Mouse (Mus musculus): ENCODE measurements around the gene Pin1rt1.
A peak's percentile ranks its signal among the peaks of the same experiment; 100 is the strongest.

The Pin1rt1 gene

GRCm38 (mm10) chr2:104712486-104712809 is 3.7 kb downstream of the Pin1rt1 start:
- DNase-seq (ENCODE audit: low spot score in 2 of 2) = no peak

DNA sequence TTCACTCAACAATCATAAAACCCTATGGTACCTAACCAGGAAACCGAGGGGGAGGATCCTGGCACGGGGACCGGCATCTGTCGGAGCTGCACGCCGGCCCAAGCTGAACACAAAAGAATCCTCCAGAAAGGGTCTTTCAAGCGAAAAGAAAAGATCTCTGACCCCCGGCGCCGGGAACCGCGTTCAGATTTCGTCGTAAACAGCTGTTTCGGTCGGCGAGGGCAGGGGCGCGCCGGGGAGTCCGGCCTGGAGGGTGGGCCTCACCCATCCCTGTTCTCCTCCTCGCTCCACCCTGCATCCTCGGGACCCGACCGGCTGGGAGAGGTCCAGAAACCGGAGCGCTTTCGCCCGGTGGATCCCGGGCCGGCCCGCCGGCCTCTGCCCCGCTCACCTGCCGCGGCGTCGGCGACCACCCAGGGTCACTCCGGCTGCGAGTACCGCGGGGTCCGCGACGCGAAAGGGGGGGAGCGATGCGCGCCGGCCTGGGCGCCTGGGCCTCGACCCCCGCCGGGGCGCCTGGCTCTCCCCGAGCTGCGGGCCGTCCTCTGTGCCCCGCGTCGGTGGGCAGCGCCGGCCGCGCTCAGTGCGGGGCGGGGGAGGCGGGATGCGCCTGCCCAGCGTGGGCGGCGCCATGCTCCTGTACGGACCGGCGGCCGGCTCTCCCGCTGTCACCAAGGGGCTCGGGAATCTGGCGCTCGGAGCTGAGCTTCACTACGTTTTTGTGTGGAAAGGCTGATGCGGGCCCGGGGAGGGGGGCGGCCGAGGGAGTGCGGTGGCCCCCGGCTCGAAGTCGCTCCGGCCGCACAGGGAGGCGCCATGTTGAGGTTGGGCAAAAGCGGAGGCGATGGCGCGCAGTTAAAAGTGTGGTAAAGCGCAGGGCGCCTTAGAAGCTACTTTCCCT is 4.3 kb downstream of the Pin1rt1 start, which contains the start of gene Tcp11l1:
TSS of gene Tcp11l1 (minus strand) at position 585 of the 901 bp plus-strand sequence.
- peak; percentile 22 to 73 for DNase-seq (ENCODE audit: low spot score in 2 of 2)

GRCm38 (mm10) chr2:104710670-104711370 is 5.4 kb downstream of the Pin1rt1 start:
- no peak for DNase-seq (ENCODE audit: low spot score in 2 of 2)

DNA sequence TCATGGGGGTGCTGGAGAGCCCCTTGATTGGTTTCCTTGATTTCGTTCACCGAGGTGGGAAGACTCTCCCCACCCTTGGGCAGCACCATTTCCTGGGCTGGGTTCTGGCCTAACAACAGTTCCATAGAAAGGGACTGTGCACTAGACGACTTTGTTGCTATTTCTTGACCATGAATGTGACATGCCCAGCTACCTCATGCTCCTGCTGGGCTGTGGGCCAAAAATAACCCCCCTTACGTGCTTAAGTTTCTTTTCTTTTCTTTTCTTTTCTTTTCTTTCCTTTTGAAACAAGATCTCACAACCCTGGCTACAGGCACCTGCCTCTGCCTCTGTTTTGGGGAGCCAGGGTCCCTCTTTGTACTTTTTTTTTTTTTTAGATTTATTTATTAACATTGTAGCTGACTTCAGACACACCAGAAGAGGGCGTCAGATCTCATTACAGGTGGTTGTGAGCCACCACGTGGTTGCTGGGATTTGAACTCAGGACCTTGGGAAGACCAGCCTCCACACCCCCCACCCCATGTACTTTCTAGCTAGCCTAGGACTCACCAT is 6.3 kb downstream of the Pin1rt1 start:
- no peak for DNase-seq (ENCODE audit: low spot score in 2 of 2)

GRCm38 (mm10) chr2:104704355-104704754 is 11.8 kb downstream of the Pin1rt1 start:
- no peak for DNase-seq (ENCODE audit: low spot score in 2 of 2)

DNA sequence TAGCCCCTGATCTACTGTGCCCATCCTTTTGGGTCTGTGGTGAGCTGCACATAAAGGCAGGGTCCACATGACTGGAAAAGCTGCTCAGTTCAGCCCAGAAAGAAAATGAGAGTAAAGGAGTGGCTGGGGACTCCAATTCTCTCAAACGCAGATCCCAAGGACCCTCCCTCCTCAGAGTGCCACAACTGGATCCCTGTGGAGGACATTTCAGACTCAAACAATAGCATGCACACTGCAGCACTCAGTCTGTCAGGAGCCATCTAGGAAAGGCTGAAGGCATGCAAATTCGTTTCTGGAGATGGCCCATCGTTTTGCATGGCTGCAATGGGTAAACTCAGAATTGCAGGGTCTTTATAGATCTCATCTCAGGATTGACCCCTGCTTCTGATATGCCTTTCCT is 13.0 kb downstream of the Pin1rt1 start:
- DNase-seq (ENCODE audit: low spot score in 2 of 2) = no peak

GRCm38 (mm10) chr2:104699659-104700058 is 16.5 kb downstream of the Pin1rt1 start:
- DNase-seq (ENCODE audit: low spot score in 2 of 2) = no peak

DNA sequence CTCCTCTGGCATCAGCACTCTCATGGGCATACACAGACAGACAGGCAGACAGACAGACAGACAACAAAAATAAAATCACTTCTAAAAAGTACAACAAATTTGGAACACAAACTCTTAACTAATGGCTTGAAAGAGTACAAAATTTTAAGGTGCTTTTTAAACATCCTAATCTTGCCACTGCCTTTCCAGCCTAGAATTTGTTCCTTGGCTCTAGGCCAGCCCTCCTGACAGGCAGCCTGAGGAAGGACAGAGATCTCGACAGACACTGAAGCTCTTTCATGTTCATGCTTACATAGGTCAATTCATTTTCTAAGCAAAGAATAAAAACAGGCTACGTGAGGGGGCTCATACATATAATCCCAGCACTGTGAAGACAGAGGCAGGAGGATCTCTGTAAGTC is 23.6 kb downstream of the Pin1rt1 start:
- no peak for DNase-seq (ENCODE audit: low spot score in 2 of 2)

DNA sequence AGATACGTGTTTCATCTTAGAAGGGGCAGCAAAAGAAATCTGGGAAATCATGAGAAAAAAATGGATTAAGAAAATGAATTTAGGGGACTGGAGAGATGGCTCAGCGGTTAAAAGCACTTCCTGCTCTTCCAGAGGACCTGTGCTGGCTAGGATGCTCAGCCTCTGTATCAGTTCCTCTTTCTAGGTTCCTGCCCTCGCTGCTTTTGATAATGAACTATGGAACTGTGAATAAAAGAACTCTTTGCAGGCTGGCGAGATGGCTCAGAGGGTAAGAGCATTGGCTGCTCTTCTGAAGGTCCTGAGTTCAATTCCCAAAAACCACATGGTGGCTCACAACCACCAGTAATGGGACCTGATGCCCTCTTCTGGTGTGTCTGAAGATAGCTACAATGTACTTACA is 25.5 kb downstream of the Pin1rt1 start:
- no peak for DNase-seq (ENCODE audit: low spot score in 2 of 2)

DNA sequence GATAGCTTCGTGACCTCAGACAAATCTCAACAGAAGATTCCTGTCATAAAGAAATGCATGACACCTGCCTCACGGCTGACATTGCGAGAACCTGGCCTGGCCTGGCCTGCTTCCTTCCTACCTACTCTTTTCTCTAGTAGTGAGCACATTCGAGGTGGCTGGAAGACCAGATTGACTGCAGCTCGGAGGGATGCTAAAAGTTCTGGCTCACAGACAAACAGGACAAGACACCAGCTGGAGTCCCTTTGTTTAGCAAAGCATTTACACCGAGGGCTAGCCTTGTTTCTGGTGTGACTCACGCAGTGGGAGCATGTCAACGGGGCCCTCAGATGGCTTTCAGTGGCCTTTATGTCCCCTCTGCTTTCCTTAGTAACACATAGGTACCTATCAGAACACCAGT is 27.5 kb downstream of the Pin1rt1 start:
- no peak for DNase-seq (ENCODE audit: low spot score in 2 of 2)

- no peak for DNase-seq (ENCODE audit: low spot score in 2 of 2)
Measured at GRCm38 (mm10) chr2:104688321-104688720, 27.9 kb downstream of the Pin1rt1 start.

DNA sequence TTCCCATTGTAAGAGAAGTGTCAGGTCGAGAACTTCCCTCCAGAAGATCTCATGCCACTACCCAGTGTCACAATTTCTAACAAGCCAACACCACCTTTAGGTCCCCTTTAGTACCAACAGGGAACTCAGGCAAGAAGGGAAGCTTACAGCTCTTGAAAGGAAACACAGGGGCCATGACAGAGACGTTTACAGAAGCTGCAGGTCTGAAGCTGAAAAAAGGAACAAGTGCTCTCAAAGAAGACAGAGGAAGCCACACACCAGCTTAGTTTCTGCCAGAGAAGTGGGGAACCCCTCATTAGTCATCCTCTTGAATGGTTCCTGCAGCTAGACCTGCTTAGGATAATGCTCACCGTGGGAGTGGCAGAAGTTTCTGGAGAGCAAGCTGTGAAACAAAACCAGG is 28.9 kb downstream of the Pin1rt1 start:
- no peak for DNase-seq (ENCODE audit: low spot score in 2 of 2)

DNA sequence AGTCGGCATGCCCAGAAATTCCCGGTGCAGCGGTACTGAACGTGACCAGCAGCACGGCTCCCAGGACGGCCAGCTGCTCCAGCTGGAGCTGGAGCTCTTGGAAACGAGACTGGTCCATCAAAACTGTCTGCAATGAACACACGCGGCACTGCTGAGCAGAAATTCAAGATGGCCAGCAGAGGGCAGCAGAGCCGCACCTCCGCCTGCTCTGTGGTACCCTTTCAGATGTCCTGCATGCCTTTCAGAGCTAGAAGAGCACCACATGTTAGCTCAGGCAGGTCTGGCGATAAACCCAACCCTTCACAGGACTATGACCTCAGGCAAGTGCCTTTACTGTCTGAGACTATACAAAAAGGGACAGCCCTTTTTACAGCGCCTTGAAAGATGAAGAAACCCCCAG is 30.8 kb downstream of the Pin1rt1 start:
- DNase-seq (ENCODE audit: low spot score in 2 of 2) = peak; percentile 60 to 87

- DNase-seq (ENCODE audit: low spot score in 2 of 2) = no peak
Measured at GRCm38 (mm10) chr2:104684771-104685170, 31.4 kb downstream of the Pin1rt1 start.

GRCm38 (mm10) chr2:104677326-104677725 is 38.9 kb downstream of the Pin1rt1 start:
- DNase-seq (ENCODE audit: low spot score in 2 of 2) = no peak

DNA sequence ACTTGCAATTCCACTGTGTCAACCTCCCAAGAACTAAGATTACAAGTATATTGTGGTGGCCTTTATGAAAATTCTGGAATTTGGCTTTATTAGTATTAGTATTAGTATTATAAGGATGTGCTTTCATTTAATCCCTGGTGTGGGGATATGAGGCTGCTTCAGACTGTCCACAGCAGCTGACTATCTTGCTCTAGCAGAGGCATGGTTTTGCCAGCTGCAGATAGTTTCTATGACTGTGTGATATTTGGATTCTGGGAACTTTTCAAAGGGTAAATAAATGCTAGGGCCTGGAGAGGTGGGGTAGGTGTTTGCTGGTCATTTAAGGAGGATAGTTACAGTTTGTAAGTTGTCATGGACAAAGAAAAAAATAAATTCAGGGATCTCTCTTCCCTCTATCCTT is 44.5 kb downstream of the Pin1rt1 start:
- no peak for DNase-seq (ENCODE audit: low spot score in 2 of 2)

- DNase-seq (ENCODE audit: low spot score in 2 of 2) = no peak
Measured at GRCm38 (mm10) chr2:104669122-104669804, 46.9 kb downstream of the Pin1rt1 start.

All from spleen, postnatal 4 days (tissue).